Mouse (Mus musculus) gastrocnemius, postnatal 25 days (tissue): ENCODE data around the gene Ppp1r12b. TPM values are rescaled to one million over a fixed set of nuclear protein-coding genes. Genes with fewer than 3 reads are reported as not detected.

Source experiments
- DNase-seq: peaks from one replicate; pipeline ENCODE4 v3.0.0; 2022
- long read RNA-seq, 2 experiments: library from polyadenylated mRNA; stranded (forward); transcript quantifications; one replicate each; pipeline ENCODE4 v2.0.0; 2021
- total RNA-seq, 2 experiments: library from RNA; stranded (reverse); gene quantifications; 1 replicate in 1 of 2; 2 replicates in 1 of 2; pipeline ENCODE4 v1.2.3; 2021

The Ppp1r12b gene
- 100 to 1,000 TPM; 193 to 200 TPM for total RNA-seq
- long read RNA-seq, experiment 1, partial matches to known transcripts: 0 of 50 reads
- long read RNA-seq, experiment 1, other reads (novel, unspliced or antisense): 50 of 50 reads
- long read RNA-seq, experiment 2, partial matches to known transcripts: 1 of 53 reads
- long read RNA-seq, experiment 2, other reads (novel, unspliced or antisense): 52 of 53 reads

- peak; percentile 96 for DNase-seq
These were observed at the start of gene Ppp1r12b for GRCm38 (mm10) chr1:134955637-134956176. Ppp1r12b (minus strand) TSS chr1:134955942.

GRCm38 (mm10) chr1:135003346-135003745, 47.6 kb upstream of the Ppp1r12b start:
- no peak for DNase-seq

- no peak for DNase-seq
These were observed 44.8 kb upstream of the Ppp1r12b start for GRCm38 (mm10) chr1:135000527-135000926.

- DNase-seq: no peak
These were observed 42.5 kb upstream of the Ppp1r12b start for GRCm38 (mm10) chr1:134998231-134998630.

GRCm38 (mm10) chr1:134997568-134997967, 41.8 kb upstream of the Ppp1r12b start:
- DNase-seq: no peak

GRCm38 (mm10) chr1:134996471-134996870, 40.7 kb upstream of the Ppp1r12b start:
- no peak for DNase-seq

DNA sequence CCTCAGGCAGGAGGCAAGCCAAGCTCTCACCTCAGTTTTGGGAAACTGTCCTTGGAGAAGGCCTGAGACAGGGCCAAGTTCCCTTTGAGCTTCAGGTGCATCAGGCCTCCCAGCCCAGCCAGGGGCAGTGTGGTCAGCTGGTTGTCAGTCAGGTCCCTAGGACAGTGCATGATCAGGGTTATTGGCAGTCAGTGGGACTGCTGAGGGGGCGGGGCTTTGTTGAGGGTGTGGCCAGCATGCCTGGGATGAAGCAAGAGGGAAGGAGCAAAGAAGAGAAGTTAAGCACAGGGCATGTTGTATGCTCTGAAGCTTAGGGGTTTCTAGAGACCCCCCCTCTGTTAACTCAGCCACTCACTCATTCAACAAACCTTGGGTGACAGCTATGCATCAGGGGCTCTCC, 40.2 kb upstream of the Ppp1r12b start:
- no peak for DNase-seq

GRCm38 (mm10) chr1:134995437-134995836, 39.7 kb upstream of the Ppp1r12b start:
- DNase-seq: no peak

- DNase-seq: no peak
These were observed 39.0 kb upstream of the Ppp1r12b start for GRCm38 (mm10) chr1:134994739-134995138.

GRCm38 (mm10) chr1:134992046-134992645, 36.4 kb upstream of the Ppp1r12b start:
- DNase-seq: no peak

- peak; percentile 44 for DNase-seq
These were observed 33.6 kb upstream of the Ppp1r12b start for GRCm38 (mm10) chr1:134989372-134989771.

- DNase-seq: no peak
These were observed 32.2 kb upstream of the Ppp1r12b start for GRCm38 (mm10) chr1:134987962-134988341.

- no peak for DNase-seq
These were observed 31.6 kb upstream of the Ppp1r12b start for GRCm38 (mm10) chr1:134987173-134987961.

DNA sequence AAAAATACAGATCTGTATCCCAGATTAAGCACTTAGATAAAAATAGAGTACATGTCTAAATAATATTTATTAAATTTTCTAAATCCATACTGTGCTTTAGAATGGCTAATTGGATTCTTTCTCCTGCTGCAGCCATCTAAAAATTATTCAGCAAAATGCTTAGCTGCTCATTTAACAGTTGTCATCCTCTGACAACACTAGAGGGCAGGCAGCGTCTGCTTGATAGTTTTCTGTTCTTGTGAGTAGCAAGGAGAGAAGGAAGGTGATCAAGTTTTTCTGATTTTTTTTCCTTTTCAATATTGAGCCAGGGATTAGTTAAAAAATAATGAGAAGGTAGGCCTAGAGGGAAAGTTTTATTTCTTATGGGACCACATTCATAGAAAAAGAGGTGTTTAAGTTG, 17.2 kb upstream of the Ppp1r12b start:
- no peak for DNase-seq

- DNase-seq: no peak
These were observed 9.7 kb upstream of the Ppp1r12b start for GRCm38 (mm10) chr1:134965430-134965829.

- DNase-seq: no peak
These were observed 7.1 kb upstream of the Ppp1r12b start for GRCm38 (mm10) chr1:134962821-134963220.

DNA sequence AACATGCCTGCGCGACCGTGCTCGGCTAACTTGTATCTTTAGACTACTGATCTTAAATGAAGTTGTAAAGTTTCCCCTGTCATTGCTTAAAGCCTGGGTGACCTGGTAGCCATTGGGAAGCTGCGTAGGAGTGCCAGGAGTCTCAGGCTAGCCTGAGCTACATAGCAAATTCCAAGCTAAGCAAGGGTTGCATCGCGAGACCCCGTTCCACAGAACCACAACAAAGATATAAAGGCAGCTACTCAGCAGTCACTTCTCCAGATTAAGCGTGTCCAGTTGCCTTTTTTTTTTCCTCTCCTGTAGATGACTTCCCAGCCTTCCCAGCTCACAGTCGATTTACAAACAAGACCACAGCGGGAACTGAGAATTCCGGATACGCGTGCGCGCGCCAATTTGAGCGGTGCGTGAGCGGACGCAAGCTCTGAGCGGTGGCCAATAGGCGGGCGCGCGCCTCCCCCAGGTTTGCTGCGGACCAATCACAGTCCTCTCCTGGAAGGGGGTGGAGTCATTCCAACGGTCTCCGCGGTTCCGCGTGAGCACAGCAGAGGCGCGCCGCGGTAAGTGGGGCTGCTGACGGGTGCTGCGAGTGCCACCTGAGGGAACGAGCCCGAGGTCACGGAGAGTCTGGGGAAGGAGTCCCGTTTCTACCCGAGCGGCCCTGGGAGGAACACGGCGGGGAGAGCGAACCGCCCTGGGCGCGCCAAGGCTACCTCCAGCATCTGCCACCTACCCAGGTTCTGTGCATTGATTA, 6.5 kb upstream of the Ppp1r12b start, which contains the start of gene Ube2t:
Gene Ube2t (plus strand): TSS at position 513 of the 751 bp plus-strand sequence.
- peak; percentile 95 for DNase-seq

DNA sequence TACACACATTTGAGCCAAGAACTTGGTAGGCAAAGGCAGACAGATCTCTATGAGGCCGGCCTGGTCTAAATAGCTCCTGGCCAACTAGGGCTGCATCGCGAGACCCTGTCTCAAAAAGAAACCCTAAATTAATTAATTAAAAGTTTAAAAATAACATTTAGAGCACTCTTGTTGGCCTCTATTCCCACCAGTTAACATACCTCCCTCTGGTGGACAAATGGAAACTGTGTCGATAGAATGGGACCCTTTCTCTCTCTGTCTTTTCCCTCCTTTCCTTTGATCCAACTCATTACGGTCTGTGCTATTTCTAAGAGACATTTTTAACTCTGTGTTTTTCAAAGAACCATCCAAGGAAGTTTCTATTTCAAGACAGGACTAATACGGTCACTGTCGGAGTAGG, 4.9 kb upstream of the Ppp1r12b start:
- no peak for DNase-seq

DNA sequence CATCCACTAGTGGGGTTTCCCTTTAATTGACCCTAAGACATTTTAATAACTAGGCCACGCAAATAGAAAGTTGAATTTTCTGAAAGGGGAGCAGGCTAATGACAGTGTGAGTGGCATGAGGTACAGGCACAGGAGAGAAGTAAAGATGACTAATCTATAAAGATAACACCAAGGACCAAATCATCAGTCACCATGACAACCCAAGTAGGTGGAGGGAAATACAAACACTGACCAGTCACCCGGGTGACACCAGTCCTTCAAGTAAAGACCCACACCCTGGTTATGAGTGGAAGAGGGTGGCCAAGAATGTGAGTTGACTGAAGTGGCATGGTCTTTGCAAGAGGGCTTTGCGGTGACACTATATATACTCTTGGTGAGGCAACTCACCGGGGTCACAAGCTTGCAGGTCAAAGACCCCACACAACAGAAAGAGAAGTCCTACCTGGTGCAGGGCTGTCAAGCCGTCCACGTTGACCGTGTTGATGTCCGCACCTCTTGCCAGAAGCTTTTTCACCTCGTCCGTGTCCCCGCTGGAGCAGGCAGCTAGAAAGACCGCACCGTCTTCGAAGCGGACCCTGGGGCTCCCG, 599 bp downstream of the Ppp1r12b start:
- DNase-seq: peak; percentile 16

DNA sequence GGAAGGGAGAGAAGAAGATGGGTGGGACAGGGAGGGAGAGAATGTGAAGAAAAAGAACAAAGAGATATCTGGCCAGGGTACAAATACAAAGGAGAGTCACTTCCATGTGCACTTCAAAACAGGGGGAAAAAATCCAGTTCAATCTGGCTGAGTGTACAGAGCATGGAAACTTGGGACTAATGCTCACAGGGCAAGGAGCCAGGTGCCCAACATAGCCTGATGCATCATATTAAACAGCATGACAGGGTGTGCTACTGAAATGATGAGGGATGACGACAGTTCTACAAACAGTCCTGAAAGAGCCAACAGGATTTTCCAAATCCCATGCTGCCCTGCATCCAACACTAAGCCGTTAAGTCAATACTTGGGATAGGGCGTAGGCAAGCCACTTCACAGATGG, 5.8 kb downstream of the Ppp1r12b start:
- peak; percentile 35 for DNase-seq

- no peak for DNase-seq
These were observed 8.2 kb downstream of the Ppp1r12b start for GRCm38 (mm10) chr1:134947590-134947989.

- DNase-seq: no peak
These were observed 12.8 kb downstream of the Ppp1r12b start for GRCm38 (mm10) chr1:134942898-134943297.
